Mouse (Mus musculus) 3134 (cell line): ENCODE data around the gene Vmn1r60.
"Not testable (repeated sequence)": the region's sequence is repeated elsewhere in the genome, so short reads cannot be mapped to it uniquely, and the experiment has no call there.

Experiments used
- DNase-seq: peaks from one replicate; pipeline ENCODE4 v3.0.0-alpha.2; 2011; ENCODE audit warnings: low spot score; ENCODE audit not compliant: insufficient read length; ENCODE audit errors: extremely low read depth

Gene Vmn1r60

GRCm38 (mm10) chr7:5547217-5547616, at the start of gene Vmn1r60:
TSS of gene Vmn1r60 (minus strand) at chr7:5547317.
- not testable (repeated sequence) for DNase-seq

- DNase-seq: peak; percentile 64
These were observed 6.2 kb downstream of the Vmn1r60 start for GRCm38 (mm10) chr7:5540770-5541436.

GRCm38 (mm10) chr7:5493856-5494255, 53.3 kb downstream of the Vmn1r60 start, which contains the start of gene Vmn2r28:
TSS of gene Vmn2r28 (minus strand) at chr7:5493956.
- not testable (repeated sequence) for DNase-seq
